Mouse (Mus musculus): ENCODE results near the gene Adck2. TPM values are rescaled to one million over a fixed set of nuclear protein-coding genes. Genes with fewer than 3 reads are reported as not detected.

Adck2 gene
- total RNA-seq, 2 experiments from 2014 or later, result 16.5 to 16.6 TPM

- intact Hi-C loops (cut with DNase I), result no loop called here
- DNase-seq (ENCODE audit: low spot score), result no peak
Observed at GRCm38 (mm10) chr6:39606862-39607261, 33.2 kb downstream of the Adck2 start.

DNA sequence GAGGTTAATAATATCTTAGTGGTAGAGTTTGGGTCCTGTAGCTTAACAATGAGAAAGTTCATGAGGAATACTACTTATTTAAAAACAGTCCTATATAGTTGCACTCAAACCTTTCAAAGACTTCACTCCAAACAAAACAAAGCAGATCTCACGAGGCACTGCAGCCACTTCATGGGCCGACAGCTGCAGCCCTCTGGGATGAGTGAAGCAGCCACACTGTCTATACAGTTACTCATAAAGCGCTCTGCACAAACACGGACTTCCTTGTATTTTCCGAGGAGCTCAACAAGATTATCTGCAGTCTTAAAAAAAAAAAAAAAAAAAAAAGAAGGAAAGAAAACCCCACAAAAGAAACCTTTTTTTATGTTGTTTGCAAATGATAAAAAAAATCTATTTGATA, 33.7 kb downstream of the Adck2 start:
- intact Hi-C loops (cut with DNase I), result no loop called here
- DNase-seq (ENCODE audit: low spot score), result no peak

DNA sequence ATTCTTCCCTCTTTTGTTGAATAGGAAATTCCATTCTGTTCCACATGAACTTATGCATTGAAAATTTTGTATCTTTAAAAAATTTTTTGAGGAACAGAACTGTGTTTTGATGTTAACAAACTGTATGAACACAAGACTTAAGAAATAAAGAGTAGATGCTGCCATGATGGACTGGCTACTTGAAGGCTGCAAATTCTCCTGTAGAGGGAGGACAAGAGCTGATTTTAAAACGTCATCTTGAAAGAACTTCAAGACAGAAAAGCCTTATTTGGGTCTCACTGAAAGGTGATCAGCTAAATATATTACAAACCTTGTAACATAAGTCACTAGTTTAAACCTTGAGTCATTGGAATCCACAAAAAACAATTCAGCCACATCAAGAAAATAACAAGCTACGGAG, 36.5 kb downstream of the Adck2 start:
- intact Hi-C loops (cut with DNase I), result no loop called here
- DNase-seq (ENCODE audit: low spot score), result no peak

GRCm38 (mm10) chr6:39611296-39611695, 37.6 kb downstream of the Adck2 start:
- DNase-seq (ENCODE audit: low spot score), result no peak
- intact Hi-C loops (cut with DNase I), result no loop called here

Other genes starting within 250 kb of the Adck2 start
- 10 to 100 TPM; 16.4 to 20.5 TPM for gene Slc37a3, start 196.2 kb upstream of the Adck2 start, total RNA-seq (2021)
- gene Rab19, start 192.7 kb upstream of the Adck2 start, total RNA-seq (2021), result under 1 TPM in 1 of 2 experiments, not detected in 1; 0.34 TPM
- 100 to 1,000 TPM in 1 of 2 experiments, 10 to 100 TPM in 1; 67.0 to 107 TPM for gene Mkrn1, start 153.4 kb upstream of the Adck2 start, total RNA-seq (2021)
- 1 to 10 TPM; 7.6 to 9.9 TPM for gene Dennd2a, start 16.0 kb upstream of the Adck2 start, total RNA-seq (2021)
- gene Gm42420, start 11.9 kb downstream of the Adck2 start, total RNA-seq (2021), result not detected
- gene Ndufb2, start 18.7 kb downstream of the Adck2 start, total RNA-seq (2021), result 100 to 1,000 TPM; 685 to 720 TPM
- 10 to 100 TPM; 13.2 to 20.8 TPM for gene Braf, start 151.6 kb downstream of the Adck2 start, total RNA-seq (2021)
- gene Mrps33, start 237.1 kb downstream of the Adck2 start, total RNA-seq (2021), result 100 to 1,000 TPM; 105 to 108 TPM

Measured in heart, postnatal 25 days (tissue).